In genomic region chr2:102519956-102520355, GRCm38 (mm10) we compare ENCODE assay signal across 29 mouse cellular contexts. TPM values are rescaled to one million over a fixed set of nuclear protein-coding genes. Genes with fewer than 3 reads are reported as not detected.
A peak's percentile ranks its signal among the peaks of the same experiment; 100 is the strongest.
DNase-seq lines count a peak whose midpoint lies in the region; ATAC-seq and TF ChIP-seq lines count a peak whose summit lies in the region.
"Had no signal": no experiment of that assay in that cellular context is flagged by ENCODE, and none has a peak within 500 bp of the region (broad histone marks: within the 10 kb centered on the region; RNA-seq: fewer than 3 reads in every experiment).

No protein-coding gene starts in this region.

- peak; percentile 71 for ATAC-seq in limb, embryonic 14.5 days (ENCODE audit: low FRiP score, low read depth)
- ATAC-seq in limb, embryonic 15.5 days (ENCODE audit: insufficient number of reproducible peaks, low FRiP score, low TSS enrichment, low read depth), result no peak
- no peak for ATAC-seq in heart, embryonic 11.5 days (replicated peaks; ENCODE audit: insufficient number of reproducible peaks, low FRiP score, low TSS enrichment)
- no peak for ATAC-seq in megakaryocyte-erythroid progenitor cell, adult 5-6 weeks (replicated peaks; ENCODE audit: low FRiP score, low TSS enrichment, poor library complexity, severe bottlenecking)
- ATAC-seq: activated CD4-positive, CD25-positive, alpha-beta regulatory T cell, adult 4 months; forebrain, embryonic 13.5 days; forebrain, embryonic 15.5 days; forebrain, postnatal 0 days; Patski had no signal

- H3K27ac ChIP-seq in limb, embryonic 14.5 days (replicated peaks; ENCODE audit: low read depth, low read length), result no peak overlapping the region
- no peak overlapping the region for H3K27ac ChIP-seq in limb, embryonic 10.5 days
- H3K27ac ChIP-seq in limb, embryonic 15.5 days, result peak overlapping the region; percentile 24
- no peak overlapping the region for H3K27ac ChIP-seq in heart, embryonic 11.5 days (ENCODE audit: low read depth, low read length)
- H3K27ac ChIP-seq: embryonic facial prominence, embryonic 13.5 days; embryonic facial prominence, embryonic 15.5 days; forebrain, embryonic 13.5 days; forebrain, embryonic 15.5 days had no signal

- no peak overlapping the region for H3K9ac ChIP-seq in limb, embryonic 14.5 days (ENCODE audit: low read depth, low read length, severe bottlenecking)
- H3K9ac ChIP-seq in limb, embryonic 15.5 days, result no peak overlapping the region
- no peak overlapping the region for H3K9ac ChIP-seq in heart, embryonic 11.5 days (ENCODE audit: low read depth, low read length)
- H3K9ac ChIP-seq: embryonic facial prominence, embryonic 13.5 days; embryonic facial prominence, embryonic 15.5 days; forebrain, embryonic 13.5 days; forebrain, embryonic 15.5 days; forebrain, postnatal 0 days had no signal

- DNase-seq in limb, embryonic 14.5 days (ENCODE audit: low spot score), result peak; percentile 36
- DNase-seq in limb, embryonic 10.5 days (ENCODE audit: low spot score), result no peak
- peak; percentile 25 for DNase-seq in NIH3T3 (ENCODE audit: low read depth)
- DNase-seq in adipocyte (ENCODE audit: low spot score), result peak; percentile 7
- DNase-seq in thymus, postnatal 25 days, result no peak
- DNase-seq: adrenal gland, adult 2 months; adrenal gland, postnatal 10 days; adrenal gland, postnatal 25 days; cerebellum, adult 11 months; cerebellum, adult 18-20 months; cerebellum, adult 8-10 months; cerebellum, adult 9-11 months; cerebellum, postnatal 14 days; cerebellum, postnatal 36 days; embryo, embryonic 11 days; forebrain, postnatal 0 days had no signal

- no peaks in the 10 kb centered on the region for H3K36me3 ChIP-seq in limb, embryonic 14.5 days (ENCODE audit: control insufficient read depth, insufficient read depth, low read length)
- H3K36me3 ChIP-seq in limb, embryonic 10.5 days, result no peaks in the 10 kb centered on the region
- H3K36me3 ChIP-seq in limb, embryonic 15.5 days, result no peaks in the 10 kb centered on the region
- H3K36me3 ChIP-seq in heart, embryonic 11.5 days (ENCODE audit: control insufficient read depth, insufficient read depth, low read length), result no peaks in the 10 kb centered on the region
- H3K36me3 ChIP-seq: embryonic facial prominence, embryonic 13.5 days; embryonic facial prominence, embryonic 15.5 days; forebrain, embryonic 15.5 days had no signal

- H3K4me1 ChIP-seq in limb, embryonic 14.5 days (ENCODE audit: control insufficient read depth, insufficient read depth, low read length), result no peaks in the 10 kb centered on the region
- no peaks in the 10 kb centered on the region for H3K4me1 ChIP-seq in limb, embryonic 10.5 days
- H3K4me1 ChIP-seq in limb, embryonic 15.5 days, result no peaks in the 10 kb centered on the region
- no peaks in the 10 kb centered on the region for H3K4me1 ChIP-seq in heart, embryonic 11.5 days (ENCODE audit: control insufficient read depth, insufficient read depth, low read length)
- H3K4me1 ChIP-seq: embryonic facial prominence, embryonic 13.5 days; embryonic facial prominence, embryonic 15.5 days; forebrain, embryonic 13.5 days; forebrain, embryonic 15.5 days had no signal

- TF ChIP-seq POLR2A in limb, embryonic 14.5 days (IDR thresholded peaks at IDR 0.05; ENCODE audit: borderline replicate concordance, extremely low read depth, insufficient read depth, insufficient read length), result no peak

- no peak overlapping the region for H3K4me3 ChIP-seq in limb, embryonic 14.5 days (replicated peaks; ENCODE audit: low read length)
- H3K4me3 ChIP-seq in limb, embryonic 10.5 days, result no peak overlapping the region
- H3K4me3 ChIP-seq in limb, embryonic 15.5 days, result no peak overlapping the region
- no peak overlapping the region for H3K4me3 ChIP-seq in heart, embryonic 11.5 days (ENCODE audit: low read depth, low read length)
- H3K4me3 ChIP-seq: embryonic facial prominence, embryonic 13.5 days; embryonic facial prominence, embryonic 15.5 days; erythroblast, embryonic 14.5 days; forebrain, embryonic 13.5 days; forebrain, embryonic 15.5 days had no signal

- no peak overlapping the region for H3K4me2 ChIP-seq in limb, embryonic 14.5 days (replicated peaks; ENCODE audit: low read depth, low read length, severe bottlenecking)
- H3K4me2 ChIP-seq in limb, embryonic 15.5 days, result no peak overlapping the region
- no peak overlapping the region for H3K4me2 ChIP-seq in heart, embryonic 11.5 days
- H3K4me2 ChIP-seq: embryonic facial prominence, embryonic 13.5 days; embryonic facial prominence, embryonic 15.5 days; forebrain, embryonic 13.5 days; forebrain, embryonic 15.5 days had no signal

- H3K9me3 ChIP-seq in limb, embryonic 14.5 days (ENCODE audit: control insufficient read depth, low read length), result no peaks in the 10 kb centered on the region
- H3K9me3 ChIP-seq in limb, embryonic 10.5 days (replicated peaks), result no peaks in the 10 kb centered on the region
- H3K9me3 ChIP-seq in limb, embryonic 15.5 days, result no peaks in the 10 kb centered on the region
- no peaks in the 10 kb centered on the region for H3K9me3 ChIP-seq in heart, embryonic 11.5 days (replicated peaks; ENCODE audit: control insufficient read depth, low read length)
- H3K9me3 ChIP-seq: embryonic facial prominence, embryonic 13.5 days; embryonic facial prominence, embryonic 15.5 days; forebrain, embryonic 13.5 days; forebrain, embryonic 15.5 days had no signal

- H3K27me3 ChIP-seq in limb, embryonic 14.5 days (ENCODE audit: control insufficient read depth, insufficient read depth, low read length), result no peaks in the 10 kb centered on the region
- H3K27me3 ChIP-seq in limb, embryonic 10.5 days (ENCODE audit: low read depth, poor library complexity, severe bottlenecking), result no peaks in the 10 kb centered on the region
- H3K27me3 ChIP-seq in limb, embryonic 15.5 days, result no peaks in the 10 kb centered on the region
- H3K27me3 ChIP-seq in heart, embryonic 11.5 days (ENCODE audit: control insufficient read depth, insufficient read depth, low read length), result no peaks in the 10 kb centered on the region
- H3K27me3 ChIP-seq: embryonic facial prominence, embryonic 15.5 days; forebrain, embryonic 13.5 days; forebrain, embryonic 15.5 days; Patski had no signal

RNA-seq across cellular contexts. Expression of gene Pamr1, which starts 29.9 kb away (rescaled TPM):
- polyA plus RNA-seq in limb, embryonic 14.5 days (2012; rRNA removed), result 70.8 and 73.4 TPM in 2 replicates
- polyA plus RNA-seq in limb, embryonic 14.5 days (2014; fragmentation: Nextera tagmentation; extraction: Ambion mirVana), result 58.9 and 63.6 TPM in 2 replicates
- polyA plus RNA-seq in limb, embryonic 10.5 days (2016; fragmentation: Nextera tagmentation; extraction: Ambion mirVana), result 0.31 and 1.7 TPM in 2 replicates
- polyA plus RNA-seq in limb, embryonic 15.5 days (2015; fragmentation: Nextera tagmentation; extraction: Ambion mirVana), result 57.9 and 59.4 TPM in 2 replicates
- polyA plus RNA-seq in heart, embryonic 11.5 days (2014; fragmentation: Nextera tagmentation; extraction: Ambion mirVana), result 0.56 and 1.4 TPM in 2 replicates
- not detected in 2 replicates for total RNA-seq in megakaryocyte-erythroid progenitor cell, adult 5-6 weeks (2014; fragmentation: Nextera tagmentation)
- not detected in 2 replicates for total RNA-seq in megakaryocyte-erythroid progenitor cell, adult 5-6 weeks (2017)
- total RNA-seq: common myeloid progenitor, adult 5-6 weeks; MEL had no signal
- polyA plus RNA-seq: activated CD4-positive, CD25-positive, alpha-beta regulatory T cell, adult 4 months; C2C12; erythroblast, embryonic 14.5 days had no signal

Comparison
In these comparisons a context has a peak if more than half of its experiments do, and no peak if none do; other contexts are left out.
1. DNase-seq: peak in limb, embryonic 14.5 days (single experiment), NIH3T3 (single experiment) and adipocyte (single experiment); none in limb, embryonic 10.5 days (single experiment) and thymus, postnatal 25 days (single experiment).
2. RNA of gene Pamr1, which starts 29.9 kb away (polyA plus RNA-seq): 58.9 to 73.4 TPM in limb, embryonic 14.5 days and 57.9 to 59.4 TPM in limb, embryonic 15.5 days; 0.31 to 1.7 TPM in limb, embryonic 10.5 days and 0.56 to 1.4 TPM in heart, embryonic 11.5 days; every median in the first group is over 10 times any median in the second.